Mouse (Mus musculus): ENCODE measurements around the gene Syn3.

DNA sequence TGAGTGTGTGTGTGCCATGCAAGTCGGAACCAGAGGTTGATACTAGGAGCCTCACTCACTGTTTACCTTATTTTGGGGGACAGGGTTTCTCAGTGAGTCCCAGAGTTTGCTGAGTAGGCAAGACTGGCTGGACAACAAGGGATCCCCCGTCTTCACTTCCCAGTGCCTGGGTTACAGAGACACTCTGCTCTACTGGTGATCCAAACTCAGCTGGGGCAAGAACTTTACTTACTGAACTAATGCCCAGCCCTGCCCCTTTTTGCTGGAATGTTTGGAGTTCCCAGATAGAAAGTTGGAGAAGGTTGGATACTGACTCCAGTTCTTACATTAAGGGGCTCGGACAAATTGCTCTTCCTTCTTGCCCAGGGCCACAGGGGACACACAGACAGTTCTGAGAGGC lies 109.3 kb downstream of the Syn3 start:
- no peak for TF ChIP-seq POLR2A (IDR thresholded peaks at IDR 0.05; ENCODE audit: low read depth, low read length)
- TF ChIP-seq CTCF (IDR thresholded peaks at IDR 0.05; ENCODE audit: extremely low read depth, insufficient read depth, insufficient read length, insufficient replicate concordance): no peak
